Mouse (Mus musculus) embryonic facial prominence, embryonic 10.5 days (tissue): ENCODE data around the gene Nedd9. TPM values are rescaled to one million over a fixed set of nuclear protein-coding genes. Genes with fewer than 3 reads are reported as not detected.

ENCODE experiments used
- DNase-seq: peaks from one replicate; pipeline ENCODE4 v3.0.0-alpha.2; 2017; ENCODE audit warnings: low spot score
- H3K27ac ChIP-seq: fragments of 300-500 bp; sonication (generic); replicated peaks from 2 replicates; pipeline ENCODE4 v1.5.1; 2016; ENCODE audit warnings: mild to moderate bottlenecking
- H3K27me3 ChIP-seq: fragments of 300-500 bp; sonication (generic); replicated peaks from 2 replicates; pipeline ENCODE4 v1.6.1; 2016; ENCODE audit warnings: low read depth, mild to moderate bottlenecking; ENCODE audit not compliant: poor library complexity, severe bottlenecking
- H3K36me3 ChIP-seq: fragments of 300-500 bp; sonication (generic); replicated peaks from 2 replicates; pipeline ENCODE4 v1.6.1; 2016; ENCODE audit warnings: mild to moderate bottlenecking, moderate library complexity
- H3K4me1 ChIP-seq: fragments of 300-500 bp; sonication (generic); 2 replicates; pipeline ENCODE4 v1.6.1; 2016
- H3K4me3 ChIP-seq: fragments of 300-500 bp; sonication (generic); 2 replicates; pipeline ENCODE4 v1.5.1; 2016; ENCODE audit warnings: mild to moderate bottlenecking, moderate library complexity
- H3K9me3 ChIP-seq: fragments of 300-500 bp; sonication (generic); 2 replicates; pipeline ENCODE4 v1.6.1; 2016; ENCODE audit warnings: mild to moderate bottlenecking
- WGBS: fragments of 180-500 bp; shearing (Covaris S2); methylation state at CpG from one replicate; pipeline ENCODE4 v1.1.7; 2016; 5-methylcytosine and 5-hydroxymethylcytosine counted together
- polyA plus RNA-seq: library from polyadenylated mRNA; unstranded; fragments of >200 nt; fragmentation: Nextera tagmentation; extraction: Ambion mirVana; gene quantifications from 2 replicates; pipeline ENCODE4 v1.2.1, GENCODE M21; 2016

Nedd9 gene
- polyA plus RNA-seq, 1 experiment from 2014 or later, result 19.1 TPM

DNA sequence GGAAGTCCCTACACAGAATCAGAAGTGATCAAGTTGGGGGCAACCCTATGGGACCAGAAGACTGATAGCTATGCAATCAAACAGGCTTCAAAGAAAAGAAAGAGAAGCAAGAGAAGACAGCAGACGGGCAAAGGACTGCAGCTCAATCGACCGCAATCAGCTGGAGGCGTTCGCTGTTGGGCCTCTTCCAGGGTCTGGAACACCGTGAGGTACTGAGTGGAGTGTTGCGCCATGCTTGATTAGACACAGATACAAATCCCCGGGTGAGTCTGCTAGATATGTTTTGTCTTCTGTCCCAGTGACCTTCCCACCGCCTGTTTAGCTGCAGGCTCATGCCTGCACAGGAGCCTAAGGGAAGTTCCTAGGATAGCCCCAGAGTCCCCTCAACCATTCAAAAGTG lies 145.7 kb downstream of the Nedd9 start:
- no peaks in the 10 kb centered on the region for H3K9me3 ChIP-seq
- H3K27me3 ChIP-seq, result no peaks in the 10 kb centered on the region
- H3K36me3 ChIP-seq, result peaks cover 42% of the 10 kb centered on the region
- WGBS, result 82% methylated on average over 9 of the region's 9 CpGs
- H3K4me3 ChIP-seq, result no peak overlapping the region
- no peak overlapping the region for H3K27ac ChIP-seq
- H3K4me1 ChIP-seq, result peaks cover 53% of the 10 kb centered on the region
- no peak for DNase-seq

DNA sequence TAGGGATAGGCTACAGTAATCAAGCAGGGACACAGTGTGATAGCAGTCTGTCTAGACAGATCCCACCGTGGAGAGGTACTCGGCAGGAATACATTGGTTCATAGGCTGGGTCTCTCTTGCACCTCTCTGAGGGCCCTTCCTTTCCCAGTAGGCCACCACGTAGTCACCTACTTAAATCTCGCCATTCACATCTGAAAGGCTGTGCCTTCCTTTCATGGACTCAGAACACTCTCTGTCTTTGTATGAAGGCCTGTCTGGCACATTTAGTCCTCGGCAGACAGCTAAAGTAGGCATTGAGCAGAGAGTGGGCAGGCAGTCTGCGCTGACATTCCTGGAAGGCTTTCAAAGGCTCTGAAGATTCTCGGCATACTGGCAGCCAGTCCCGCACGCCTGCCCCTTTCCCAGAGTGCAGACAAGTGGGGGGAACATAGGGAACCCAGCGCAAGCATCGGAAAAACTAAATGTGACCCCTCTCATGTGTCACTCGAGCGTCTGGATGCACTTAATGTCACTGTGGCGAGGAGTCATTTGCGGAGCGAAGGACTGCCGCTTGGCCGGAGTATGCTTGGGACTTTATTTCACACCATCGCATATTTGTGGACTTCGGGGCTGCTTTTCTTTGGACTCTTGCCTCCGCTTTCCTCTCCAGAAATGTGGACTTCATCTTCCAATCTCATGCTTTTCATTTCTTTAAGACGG lies 147.4 kb downstream of the Nedd9 start:
- peaks cover 37% of the 10 kb centered on the region for H3K4me1 ChIP-seq
- no peaks in the 10 kb centered on the region for H3K9me3 ChIP-seq
- peak; percentile 53 for DNase-seq
- 53% methylated on average over 22 of the region's 22 CpGs for WGBS
- peak overlapping the region; percentile 41; the same call in 1 of the 2 replicates for H3K27ac ChIP-seq
- peaks cover 49% of the 10 kb centered on the region for H3K36me3 ChIP-seq
- no peaks in the 10 kb centered on the region for H3K27me3 ChIP-seq
- H3K4me3 ChIP-seq, result no peak overlapping the region

DNA sequence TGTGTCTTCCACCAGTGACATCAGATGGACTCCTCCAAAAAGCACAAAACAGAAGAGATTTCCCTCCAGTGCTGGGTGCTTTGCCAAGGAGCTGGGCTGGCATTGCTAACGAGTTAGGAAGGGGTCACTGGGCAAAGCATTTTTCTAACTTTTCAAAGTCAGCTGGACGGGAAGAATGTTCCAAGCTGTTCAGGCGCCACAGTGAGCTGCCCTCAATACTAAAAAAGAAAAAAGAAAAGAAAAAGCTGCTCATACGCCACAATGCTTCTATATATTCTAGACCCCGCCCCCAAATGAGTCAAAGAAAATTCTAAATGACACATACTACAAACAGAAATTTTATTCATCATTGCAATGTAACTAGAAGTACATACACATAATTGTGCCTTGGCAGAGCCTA lies 148.0 kb downstream of the Nedd9 start:
- Histone ChIP-seq H3K4me1 (peaks cover 37% of the 10 kb centered on the region), H3K4me3 (no peak overlapping the region), H3K9me3 (no peaks in the 10 kb centered on the region), H3K27me3 (no peaks in the 10 kb centered on the region), H3K36me3 (peaks cover 53% of the 10 kb centered on the region), H3K27ac (no peak overlapping the region)
- 89% methylated on average over 5 of the region's 5 CpGs for WGBS
- DNase-seq, result no peak

DNA sequence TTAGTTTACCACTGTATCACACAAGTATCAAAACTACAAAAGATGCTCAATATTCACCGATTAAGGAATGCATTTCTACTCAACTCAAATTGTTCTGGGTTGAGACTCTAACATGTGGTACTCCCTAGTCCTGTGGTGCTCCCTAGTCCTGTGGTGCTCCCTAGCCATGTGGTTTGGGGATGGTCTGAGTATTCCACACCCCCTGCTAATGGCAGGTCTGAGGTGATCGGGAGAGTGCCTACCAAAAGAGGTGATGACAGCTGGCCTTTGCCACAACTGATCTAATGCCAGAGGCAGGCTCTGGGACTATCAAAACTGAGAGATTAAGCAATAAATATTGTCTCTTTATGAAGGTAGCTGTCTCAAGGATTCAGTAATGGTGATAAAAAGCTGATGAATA lies 149.8 kb downstream of the Nedd9 start:
- H3K27me3 ChIP-seq, result no peaks in the 10 kb centered on the region
- no peak overlapping the region for H3K4me3 ChIP-seq
- peaks cover 53% of the 10 kb centered on the region for H3K36me3 ChIP-seq
- WGBS, result 92% methylated on average over 2 of the region's 2 CpGs
- DNase-seq, result no peak
- no peaks in the 10 kb centered on the region for H3K9me3 ChIP-seq
- no peak overlapping the region for H3K27ac ChIP-seq
- peaks cover 25% of the 10 kb centered on the region for H3K4me1 ChIP-seq

DNA sequence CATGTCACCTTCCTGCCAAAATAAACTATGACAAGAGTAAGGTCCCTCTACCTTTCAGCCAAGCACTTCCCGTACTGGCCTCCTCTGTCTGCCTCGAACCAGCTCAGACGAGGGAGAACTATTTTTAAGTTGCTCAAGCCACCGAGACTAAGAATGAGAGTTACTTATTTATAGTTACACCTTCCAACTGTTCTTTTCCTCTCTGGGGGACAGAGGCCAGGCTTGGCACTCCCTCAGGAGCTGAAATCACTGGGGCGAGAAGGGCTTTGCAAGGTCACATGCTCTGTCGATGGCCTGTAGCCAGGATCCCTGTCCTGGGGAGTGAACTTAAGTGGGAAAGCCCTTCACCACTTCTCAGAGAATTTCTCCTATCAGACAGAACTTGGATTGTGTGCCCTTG lies 150.9 kb downstream of the Nedd9 start:
- H3K9me3 ChIP-seq, result no peaks in the 10 kb centered on the region
- peaks cover 49% of the 10 kb centered on the region for H3K36me3 ChIP-seq
- WGBS, result 71% methylated on average over 6 of the region's 6 CpGs
- H3K27me3 ChIP-seq, result no peaks in the 10 kb centered on the region
- DNase-seq, result no peak
- no peak overlapping the region for H3K27ac ChIP-seq
- H3K4me3 ChIP-seq, result no peak overlapping the region
- peaks cover 18% of the 10 kb centered on the region for H3K4me1 ChIP-seq

DNA sequence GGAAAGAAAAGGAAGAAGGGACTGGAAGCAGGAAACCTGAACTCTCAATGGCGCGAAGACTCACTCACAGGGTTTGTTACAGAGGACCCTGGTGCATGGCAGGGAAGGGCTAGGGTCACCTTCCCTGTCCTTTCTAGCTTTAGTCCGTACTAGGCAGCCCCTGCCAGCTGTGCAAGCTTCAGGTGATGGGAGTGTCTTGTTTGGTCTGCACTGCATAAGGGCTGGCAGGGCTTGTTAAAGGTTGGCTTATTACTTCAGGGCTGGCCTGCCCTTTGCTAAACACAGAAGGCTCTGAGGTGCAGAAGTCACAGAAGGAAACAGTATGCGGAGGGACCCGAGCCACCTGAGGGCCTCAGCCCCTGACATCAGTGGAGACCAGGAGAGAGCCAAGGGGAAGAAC lies 151.4 kb downstream of the Nedd9 start:
- Histone ChIP-seq H3K36me3 (peaks cover 48% of the 10 kb centered on the region), H3K27me3 (no peaks in the 10 kb centered on the region), H3K27ac (no peak overlapping the region), H3K9me3 (no peaks in the 10 kb centered on the region), H3K4me1 (peaks cover 18% of the 10 kb centered on the region), H3K4me3 (no peak overlapping the region)
- DNase-seq, result no peak
- WGBS, result 78% methylated on average over 5 of the region's 5 CpGs

DNA sequence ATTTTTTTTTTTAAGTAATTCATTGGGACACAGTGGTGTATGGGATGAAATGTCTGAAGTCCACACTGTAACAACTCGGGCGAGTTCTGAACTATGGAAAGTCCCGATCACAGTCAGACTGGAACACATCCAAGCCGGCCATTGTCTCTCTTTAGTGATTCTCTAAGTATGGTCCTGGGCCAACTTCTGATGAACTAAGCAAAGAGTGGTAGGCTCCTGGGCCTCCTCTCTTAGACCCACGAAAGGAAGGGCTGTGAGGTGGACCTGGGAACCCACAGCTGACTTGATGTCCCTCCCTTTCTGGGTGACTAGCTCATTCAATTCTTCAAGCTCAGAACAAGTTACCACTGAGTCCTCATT lies 152.5 kb downstream of the Nedd9 start:
- peaks cover 58% of the 10 kb centered on the region for H3K36me3 ChIP-seq
- H3K27ac ChIP-seq, result no peak overlapping the region
- 91% methylated on average over 5 of the region's 5 CpGs for WGBS

DNA sequence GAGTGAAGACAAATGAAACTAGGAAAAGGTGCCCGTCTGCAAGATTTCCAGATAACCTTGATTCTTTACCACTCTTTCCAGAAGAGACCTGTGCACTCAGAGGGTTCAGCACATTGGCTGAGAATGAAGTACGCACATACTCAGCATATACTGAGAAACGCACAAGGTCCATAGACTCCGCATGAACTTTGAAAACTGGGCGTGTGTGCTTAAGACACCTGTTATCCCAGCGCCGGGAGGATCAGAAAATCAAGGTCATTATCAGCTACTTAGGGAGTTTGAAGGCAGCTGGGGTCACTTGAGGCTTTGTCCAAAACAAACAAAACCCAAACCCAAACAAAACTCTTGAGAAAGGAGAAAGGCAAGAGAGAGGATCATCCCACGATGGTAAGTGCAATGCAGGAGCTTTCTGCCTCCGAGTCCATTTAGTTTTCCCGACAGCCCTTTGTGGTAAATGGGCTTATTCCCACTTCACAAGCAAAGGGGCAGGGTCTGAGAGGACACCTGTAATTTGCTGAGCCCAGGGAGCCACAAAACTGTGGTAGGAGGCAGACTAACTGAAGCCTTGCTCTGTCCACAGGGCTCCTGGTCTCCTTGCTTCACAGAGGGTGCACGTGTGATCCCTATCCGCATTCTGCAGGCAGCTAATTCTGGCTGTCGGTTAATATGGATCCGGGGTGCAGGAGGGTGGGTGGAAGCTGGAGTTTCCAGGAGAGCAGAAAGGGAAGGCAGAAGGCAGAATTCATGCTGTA lies 153.1 kb downstream of the Nedd9 start:
- DNase-seq, result no peak
- WGBS, result 79% methylated on average over 14 of the region's 14 CpGs

More for the DNA sequence above, 152.5 kb downstream of the Nedd9 start:
- no peak overlapping the region for H3K4me3 ChIP-seq
- no peaks in the 10 kb centered on the region for H3K9me3 ChIP-seq
- H3K4me1 ChIP-seq, result peaks cover 11% of the 10 kb centered on the region
- no peaks in the 10 kb centered on the region for H3K27me3 ChIP-seq
- DNase-seq, result no peak

DNA sequence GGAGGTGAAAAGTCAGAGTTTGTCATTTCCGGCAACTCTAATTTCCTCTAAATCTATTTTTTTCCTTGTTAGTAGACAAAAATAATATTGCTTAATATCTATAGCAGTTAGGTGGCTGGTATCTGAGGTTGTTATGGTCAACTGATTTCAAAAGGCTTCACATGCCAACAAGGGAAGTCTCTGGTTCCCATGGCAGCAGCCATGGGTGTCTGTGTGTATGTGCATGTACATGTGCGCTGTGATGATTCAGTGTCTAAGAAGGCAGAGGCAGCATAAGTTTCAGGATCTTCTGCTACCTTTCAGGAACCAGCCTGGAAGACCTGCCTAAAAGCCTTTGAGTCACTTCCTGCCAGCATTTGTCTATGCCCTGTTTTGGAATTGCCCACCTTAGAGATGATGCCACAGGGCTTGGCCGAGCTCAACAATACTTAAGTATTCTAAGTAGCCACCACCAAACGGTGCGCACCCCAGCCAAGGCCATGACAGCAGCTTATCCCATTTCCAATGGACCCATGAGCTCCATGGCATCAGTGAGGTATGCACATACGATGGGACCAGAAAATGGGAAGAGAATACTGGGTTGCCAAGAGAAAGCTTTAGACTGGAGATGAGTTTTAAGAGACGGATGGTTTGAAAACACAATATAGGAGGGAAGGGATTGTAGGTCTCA lies 155.4 kb downstream of the Nedd9 start:
- Histone ChIP-seq H3K27me3 (no peaks in the 10 kb centered on the region), H3K4me3 (no peak overlapping the region), H3K9me3 (no peaks in the 10 kb centered on the region), H3K4me1 (peaks cover 16% of the 10 kb centered on the region), H3K36me3 (peaks cover 45% of the 10 kb centered on the region), H3K27ac (no peak overlapping the region; the same call in 1 of the 2 replicates)
- 92% methylated on average over 7 of the region's 7 CpGs for WGBS
- DNase-seq, result no peak

More for the DNA sequence above, 153.1 kb downstream of the Nedd9 start:
- Histone ChIP-seq H3K27me3 (no peaks in the 10 kb centered on the region), H3K9me3 (no peaks in the 10 kb centered on the region), H3K36me3 (peaks cover 63% of the 10 kb centered on the region), H3K4me1 (peaks cover 5% of the 10 kb centered on the region; the same call in 1 of the 2 replicates), H3K4me3 (no peak overlapping the region), H3K27ac (no peak overlapping the region)

DNA sequence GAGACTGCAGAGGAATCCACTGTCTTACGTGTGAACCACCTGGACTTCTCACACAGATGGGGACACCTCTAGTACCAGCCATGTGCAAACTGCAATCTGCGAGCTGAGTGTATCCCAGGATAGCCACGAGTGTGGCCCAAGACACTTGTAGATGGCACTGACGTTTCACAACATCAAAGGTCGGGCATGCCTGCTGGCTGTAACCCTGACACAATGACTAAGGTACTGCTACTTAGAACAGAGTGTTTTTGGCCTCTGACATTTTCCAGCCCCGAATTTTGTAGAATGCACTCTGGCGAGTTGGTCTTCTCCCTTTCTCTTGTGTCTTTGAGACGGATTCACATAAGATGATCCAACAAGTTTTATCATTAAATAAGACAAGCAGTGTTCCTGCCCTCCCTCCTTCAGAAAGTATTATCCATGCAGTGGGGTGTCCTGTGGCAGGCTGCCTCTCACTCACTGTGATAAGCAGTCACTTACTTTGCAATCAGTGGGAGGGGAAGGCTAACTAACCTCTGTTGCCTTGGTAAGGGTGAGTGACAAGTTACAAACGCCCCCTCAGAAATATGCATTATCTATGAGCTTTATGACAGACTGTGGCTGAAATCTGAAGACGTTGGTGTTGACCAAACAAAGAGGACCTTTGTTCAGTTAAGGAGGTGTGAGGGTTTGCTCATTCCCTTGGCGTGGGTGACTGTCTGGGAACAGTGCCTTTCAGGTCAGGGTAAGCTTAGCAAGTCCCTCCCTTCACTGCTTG lies 156.4 kb downstream of the Nedd9 start:
- Histone ChIP-seq H3K27me3 (no peaks in the 10 kb centered on the region), H3K36me3 (peaks cover 37% of the 10 kb centered on the region), H3K4me1 (peaks cover 16% of the 10 kb centered on the region), H3K27ac (no peak overlapping the region), H3K4me3 (no peak overlapping the region), H3K9me3 (no peaks in the 10 kb centered on the region)
- DNase-seq, result no peak
- WGBS, result 71% methylated on average over 11 of the region's 11 CpGs

DNA sequence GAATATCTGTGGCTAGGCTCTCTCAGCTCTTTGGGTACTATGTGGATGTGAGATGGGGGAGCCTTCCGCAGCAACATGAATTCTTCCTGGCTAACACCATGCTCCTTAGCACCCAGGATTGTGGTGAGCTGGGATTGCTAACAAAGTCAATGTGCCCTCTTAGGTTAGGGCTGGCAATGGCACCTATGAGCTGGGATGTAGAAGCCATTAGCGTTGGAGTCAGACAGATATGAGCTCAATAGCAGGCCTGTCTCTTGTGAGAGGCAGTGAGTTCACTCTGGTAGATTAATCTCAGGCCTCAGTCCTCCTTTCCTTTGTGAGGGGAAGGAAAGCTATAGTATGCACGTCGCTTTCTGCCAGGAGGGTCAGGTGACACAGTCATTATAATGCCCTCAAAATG lies 157.1 kb downstream of the Nedd9 start:
- DNase-seq, result no peak
- Histone ChIP-seq H3K27me3 (no peaks in the 10 kb centered on the region), H3K27ac (no peak overlapping the region), H3K36me3 (peaks cover 36% of the 10 kb centered on the region), H3K4me3 (no peak overlapping the region), H3K4me1 (peaks cover 16% of the 10 kb centered on the region), H3K9me3 (no peaks in the 10 kb centered on the region)
- WGBS, result 89% methylated on average over 4 of the region's 4 CpGs

DNA sequence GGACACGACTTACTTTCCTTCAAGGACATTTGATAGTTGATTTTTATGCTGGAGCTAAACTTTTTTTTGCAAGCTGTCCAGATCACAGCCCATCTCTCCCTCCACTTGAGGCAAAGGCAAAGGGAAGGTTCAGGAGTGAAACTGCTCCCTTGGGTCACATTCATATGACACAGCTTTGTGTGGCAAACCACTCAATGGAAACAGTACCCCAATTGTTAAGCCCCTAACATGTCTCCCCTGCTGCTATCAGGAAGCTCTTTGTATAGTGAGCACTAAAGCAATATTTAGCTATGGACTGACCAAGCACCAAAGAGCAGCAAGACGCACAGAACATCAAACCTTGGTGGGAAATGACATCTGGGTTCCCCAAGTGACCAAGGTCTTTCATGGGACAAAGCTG lies 158.7 kb downstream of the Nedd9 start:
- Histone ChIP-seq H3K4me1 (peaks cover 12% of the 10 kb centered on the region), H3K9me3 (no peaks in the 10 kb centered on the region), H3K27me3 (no peaks in the 10 kb centered on the region), H3K27ac (no peak overlapping the region), H3K4me3 (no peak overlapping the region), H3K36me3 (peaks cover 32% of the 10 kb centered on the region)
- DNase-seq, result no peak
- WGBS, result 54% methylated on average over 2 of the region's 2 CpGs
